Mouse (Mus musculus): ENCODE results near the gene Atxn1. TPM values are rescaled to one million over a fixed set of nuclear protein-coding genes. Genes with fewer than 3 reads are reported as not detected.

The Atxn1 gene
- total and polyA plus RNA-seq, 2 experiments from 2014 or later = 12.0 to 31.4 TPM

- H3K27me3 ChIP-seq (ENCODE audit: insufficient read depth, low read length) = no peaks in the 10 kb centered on the region
- ATAC-seq (ENCODE audit: low FRiP score) = no peak
Observed at GRCm38 (mm10) chr13:45649197-45649812, 315.5 kb downstream of the Atxn1 start.

GRCm38 (mm10) chr13:45643780-45644395 lies 320.9 kb downstream of the Atxn1 start:
- H3K27me3 ChIP-seq (ENCODE audit: insufficient read depth, low read length) = no peaks in the 10 kb centered on the region
- no peak overlapping the region for H3K4me3 ChIP-seq (ENCODE audit: low read depth, low read length)
- no peaks in the 10 kb centered on the region for H3K9me3 ChIP-seq (ENCODE audit: low read length)
- ATAC-seq (ENCODE audit: low FRiP score) (no peak; the same call in 1 of the 2 replicates), DNase-seq (ENCODE audit: low spot score) (peak; percentile 53)
- H3K36me3 ChIP-seq (ENCODE audit: insufficient read depth, low read length) = no peaks in the 10 kb centered on the region
- peaks cover 5% of the 10 kb centered on the region; the same call in 1 of the 2 replicates for H3K4me1 ChIP-seq (ENCODE audit: insufficient read depth, low read length)
- no peak overlapping the region for H3K9ac ChIP-seq (replicated peaks; ENCODE audit: low read length, poor library complexity, severe bottlenecking)
- WGBS = 64% methylated on average over 6 of the region's 6 CpGs
- no peak for TF ChIP-seq CTCF (IDR thresholded peaks at IDR 0.05)
- 0 out of 2 replicates have a peak overlapping the region, but pooled peaks have one; percentile 51 for H3K27ac ChIP-seq (ENCODE audit: low read depth, low read length)
- no peak overlapping the region for H3K4me2 ChIP-seq (ENCODE audit: low read depth, low read length, poor library complexity, severe bottlenecking)

More at GRCm38 (mm10) chr13:45649197-45649812, 315.5 kb downstream of the Atxn1 start:
- Histone ChIP-seq H3K4me2 (ENCODE audit: low read depth, low read length, poor library complexity, severe bottlenecking) (no peak overlapping the region), H3K9me3 (ENCODE audit: low read length) (no peaks in the 10 kb centered on the region), H3K9ac (replicated peaks; ENCODE audit: low read length, poor library complexity, severe bottlenecking) (no peak overlapping the region), H3K4me1 (ENCODE audit: insufficient read depth, low read length) (0 out of 2 replicates have a peak, but pooled peaks cover 2% of the 10 kb centered on the region), H3K36me3 (ENCODE audit: insufficient read depth, low read length) (no peaks in the 10 kb centered on the region), H3K4me3 (ENCODE audit: low read depth, low read length) (no peak overlapping the region), H3K27ac (ENCODE audit: low read depth, low read length) (no peak overlapping the region)
- WGBS = 72% methylated on average over 4 of the region's 4 CpGs
- TF ChIP-seq CTCF (IDR thresholded peaks at IDR 0.05) = no peak
- no peak for DNase-seq (ENCODE audit: low spot score)

- no peaks in the 10 kb centered on the region for H3K36me3 ChIP-seq (ENCODE audit: insufficient read depth, low read length)
- no peak for DNase-seq (ENCODE audit: low spot score)
- 57% methylated on average over 7 of the region's 7 CpGs for WGBS
- H3K9ac ChIP-seq (replicated peaks; ENCODE audit: low read length, poor library complexity, severe bottlenecking) = no peak overlapping the region
- ATAC-seq (ENCODE audit: low FRiP score) = no peak
- no peak overlapping the region for H3K4me3 ChIP-seq (ENCODE audit: low read depth, low read length)
- no peaks in the 10 kb centered on the region for H3K27me3 ChIP-seq (ENCODE audit: insufficient read depth, low read length)
- H3K4me2 ChIP-seq (ENCODE audit: low read depth, low read length, poor library complexity, severe bottlenecking) = no peak overlapping the region
- TF ChIP-seq CTCF (IDR thresholded peaks at IDR 0.05) = no peak
- peaks cover 5% of the 10 kb centered on the region; the same call in 1 of the 2 replicates for H3K4me1 ChIP-seq (ENCODE audit: insufficient read depth, low read length)
- H3K9me3 ChIP-seq (ENCODE audit: low read length) = no peaks in the 10 kb centered on the region
- no peak overlapping the region for H3K27ac ChIP-seq (ENCODE audit: low read depth, low read length)
Observed at GRCm38 (mm10) chr13:45642913-45643312, 321.9 kb downstream of the Atxn1 start.

- H3K27me3 ChIP-seq (ENCODE audit: insufficient read depth, low read length) = no peaks in the 10 kb centered on the region
- H3K4me3 ChIP-seq (ENCODE audit: low read depth, low read length) = no peak overlapping the region
- no peak for ATAC-seq (ENCODE audit: low FRiP score)
- no peaks in the 10 kb centered on the region for H3K9me3 ChIP-seq (ENCODE audit: low read length)
- no peaks in the 10 kb centered on the region for H3K36me3 ChIP-seq (ENCODE audit: insufficient read depth, low read length)
- H3K4me2 ChIP-seq (ENCODE audit: low read depth, low read length, poor library complexity, severe bottlenecking) = no peak overlapping the region
- peaks cover 5% of the 10 kb centered on the region; the same call in 1 of the 2 replicates for H3K4me1 ChIP-seq (ENCODE audit: insufficient read depth, low read length)
- DNase-seq (ENCODE audit: low spot score) = no peak
- no peak for TF ChIP-seq CTCF (IDR thresholded peaks at IDR 0.05)
- H3K27ac ChIP-seq (ENCODE audit: low read depth, low read length) = no peak overlapping the region
- no peak overlapping the region for H3K9ac ChIP-seq (replicated peaks; ENCODE audit: low read length, poor library complexity, severe bottlenecking)
- WGBS = 55% methylated on average over 5 of the region's 5 CpGs
Observed at GRCm38 (mm10) chr13:45640431-45640830, 324.4 kb downstream of the Atxn1 start.

- Histone ChIP-seq H3K27me3 (ENCODE audit: insufficient read depth, low read length) (no peaks in the 10 kb centered on the region), H3K36me3 (ENCODE audit: insufficient read depth, low read length) (no peaks in the 10 kb centered on the region), H3K9me3 (ENCODE audit: low read length) (no peaks in the 10 kb centered on the region), H3K4me3 (ENCODE audit: low read depth, low read length) (no peak overlapping the region), H3K9ac (replicated peaks; ENCODE audit: low read length, poor library complexity, severe bottlenecking) (no peak overlapping the region), H3K27ac (ENCODE audit: low read depth, low read length) (no peak overlapping the region), H3K4me1 (ENCODE audit: insufficient read depth, low read length) (peaks cover 3% of the 10 kb centered on the region; the same call in 1 of the 2 replicates), H3K4me2 (ENCODE audit: low read depth, low read length, poor library complexity, severe bottlenecking) (no peak overlapping the region)
- no peak for TF ChIP-seq CTCF (IDR thresholded peaks at IDR 0.05)
- WGBS = 87% methylated on average over 1 of the region's 1 CpGs
- ATAC-seq (ENCODE audit: low FRiP score) (no peak), DNase-seq (ENCODE audit: low spot score) (no peak)
Observed at GRCm38 (mm10) chr13:45638281-45638680, 326.5 kb downstream of the Atxn1 start.

- Histone ChIP-seq H3K9ac (replicated peaks; ENCODE audit: low read length, poor library complexity, severe bottlenecking) (no peak overlapping the region), H3K4me3 (ENCODE audit: low read depth, low read length) (no peak overlapping the region), H3K9me3 (ENCODE audit: low read length) (no peaks in the 10 kb centered on the region), H3K27me3 (ENCODE audit: insufficient read depth, low read length) (no peaks in the 10 kb centered on the region), H3K4me1 (ENCODE audit: insufficient read depth, low read length) (no peaks in the 10 kb centered on the region), H3K27ac (ENCODE audit: low read depth, low read length) (no peak overlapping the region), H3K36me3 (ENCODE audit: insufficient read depth, low read length) (no peaks in the 10 kb centered on the region), H3K4me2 (ENCODE audit: low read depth, low read length, poor library complexity, severe bottlenecking) (no peak overlapping the region)
- peak; percentile 46 for DNase-seq (ENCODE audit: low spot score)
- no peak for ATAC-seq (ENCODE audit: low FRiP score)
- 50% methylated on average over 8 of the region's 8 CpGs for WGBS
- peak; percentile 77 for TF ChIP-seq CTCF (IDR thresholded peaks at IDR 0.05)
Observed at GRCm38 (mm10) chr13:45637324-45637723, 327.5 kb downstream of the Atxn1 start.

Measured in midbrain, postnatal 0 days (tissue).